Mouse (Mus musculus) left cerebral cortex, adult 2 months (tissue): ENCODE data around the gene Cacna1e. TPM values are rescaled to one million over a fixed set of nuclear protein-coding genes. Genes with fewer than 3 reads are reported as not detected.

Experiments
- DNase-seq, 2 experiments: peaks; one replicate each; pipeline ENCODE4 v3.0.0; 2021 to 2022; ENCODE audit warnings: low spot score in 2 of 2, mixed read lengths in 1 of 2; ENCODE audit errors: extremely low spot score in 1 of 2
- H3K27ac ChIP-seq: fragments of 200-600 bp; 2 replicates; pipeline ENCODE4 v1.8.1; 2022
- H3K4me3 ChIP-seq: fragments of 200-600 bp; 2 replicates; pipeline ENCODE4 v1.8.1; 2022
- CTCF ChIP-seq: fragments of 200-600 bp; IDR thresholded peaks from 2 replicates; pipeline ENCODE4 v1.8.1; 2022; ENCODE audit warnings: antibody characterized with exemption, mild to moderate bottlenecking, moderate library complexity
- intact Hi-C: fragments of 180-260 bp; cut with DNase I; formaldehyde crosslinking; loops from one replicate; pipeline ENCODE4 v1.15.1; 2025
- total RNA-seq, 2 experiments: library from RNA; stranded (reverse); gene quantifications; 2 replicates each; pipeline ENCODE4 v1.2.3; 2021

Gene Cacna1e
- total RNA-seq, 2 experiments from 2014 or later: 173 to 190 TPM

DNA sequence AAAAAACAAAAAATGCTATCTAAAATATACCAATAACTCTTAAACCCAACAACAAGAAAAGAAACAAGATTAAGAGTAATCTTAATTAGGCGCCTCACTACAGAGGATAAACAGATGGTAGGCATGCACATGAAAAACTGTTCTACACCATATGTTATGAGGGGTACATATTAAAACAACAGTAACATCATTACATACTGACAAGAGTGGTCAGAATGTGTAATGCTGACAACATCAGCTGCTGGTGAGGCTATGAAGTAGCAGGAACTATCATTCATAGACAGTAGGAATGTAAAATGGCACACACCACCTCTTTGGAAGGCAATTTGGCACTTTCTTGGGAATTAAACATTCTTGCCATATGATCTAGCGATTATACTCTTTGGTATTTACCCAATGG lies 363.6 kb downstream of the Cacna1e start:
- intact Hi-C loops: no loop called here
- no peak for TF ChIP-seq CTCF
- DNase-seq: no peak
- Histone ChIP-seq H3K27ac (no peak overlapping the region), H3K4me3 (no peak overlapping the region)

DNA sequence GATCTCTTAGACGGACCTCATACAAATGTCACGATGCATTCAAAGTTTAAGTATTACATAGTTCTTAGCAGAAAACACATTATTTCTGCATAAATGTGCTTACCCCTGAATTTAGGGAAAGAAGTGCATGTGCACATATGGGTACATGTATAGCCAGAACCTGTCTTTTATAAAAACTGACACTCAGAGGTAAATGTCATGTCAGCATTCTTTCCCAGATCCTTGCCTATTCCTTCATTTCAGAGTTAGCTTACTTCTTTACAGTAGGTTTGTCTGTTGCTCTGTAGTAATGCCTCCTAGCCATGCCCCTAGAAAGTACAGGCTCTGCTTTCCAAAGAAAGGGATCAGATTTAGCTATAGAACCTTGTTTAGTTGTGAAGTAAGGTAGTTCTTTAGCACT lies 369.0 kb downstream of the Cacna1e start:
- Histone ChIP-seq H3K4me3 (no peak overlapping the region), H3K27ac (no peak overlapping the region)
- intact Hi-C loops: no loop called here
- DNase-seq: no peak
- TF ChIP-seq CTCF: no peak

DNA sequence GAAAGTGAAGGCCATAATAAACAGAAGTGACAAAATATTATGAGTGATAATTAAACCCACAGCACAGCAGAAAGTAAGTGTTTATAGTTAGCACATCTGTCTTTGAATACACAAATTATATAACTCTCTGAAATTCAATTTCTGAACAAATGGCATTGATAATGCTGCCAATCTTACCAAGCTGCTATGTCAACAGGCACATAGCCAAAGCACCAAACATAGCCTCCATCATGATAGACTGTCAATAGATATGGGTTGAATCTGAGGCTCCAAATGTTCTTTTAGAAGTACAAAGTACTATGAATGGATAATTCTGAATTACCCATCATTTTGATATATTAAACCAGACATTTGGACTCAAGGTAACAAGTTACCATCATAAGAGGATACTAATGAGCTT lies 372.6 kb downstream of the Cacna1e start:
- H3K27ac ChIP-seq: no peak overlapping the region
- no peak for DNase-seq
- no peak for TF ChIP-seq CTCF
- H3K4me3 ChIP-seq: no peak overlapping the region
- intact Hi-C loops: no loop called here

DNA sequence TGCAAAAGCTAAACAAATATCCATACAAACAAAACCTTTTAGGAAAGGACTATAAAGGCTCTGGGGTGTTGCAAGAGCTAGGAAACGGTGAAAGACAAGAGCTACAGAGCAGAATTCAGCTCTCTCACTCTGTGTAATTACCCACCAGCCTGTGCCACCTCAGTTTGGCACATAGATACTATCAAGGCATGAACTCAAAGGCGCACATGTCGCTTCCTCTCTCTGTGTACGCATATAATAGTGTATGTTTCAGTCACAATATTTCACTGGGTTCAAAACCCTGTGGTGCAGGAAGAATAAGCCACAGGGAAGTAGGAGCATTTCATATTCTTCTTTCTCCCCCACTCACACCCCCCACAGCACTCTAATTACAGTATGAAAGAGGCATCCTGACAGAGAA lies 380.3 kb downstream of the Cacna1e start:
- H3K27ac ChIP-seq: no peak overlapping the region
- no peak overlapping the region for H3K4me3 ChIP-seq
- intact Hi-C loops: no loop called here
- TF ChIP-seq CTCF: no peak
- no peak for DNase-seq

DNA sequence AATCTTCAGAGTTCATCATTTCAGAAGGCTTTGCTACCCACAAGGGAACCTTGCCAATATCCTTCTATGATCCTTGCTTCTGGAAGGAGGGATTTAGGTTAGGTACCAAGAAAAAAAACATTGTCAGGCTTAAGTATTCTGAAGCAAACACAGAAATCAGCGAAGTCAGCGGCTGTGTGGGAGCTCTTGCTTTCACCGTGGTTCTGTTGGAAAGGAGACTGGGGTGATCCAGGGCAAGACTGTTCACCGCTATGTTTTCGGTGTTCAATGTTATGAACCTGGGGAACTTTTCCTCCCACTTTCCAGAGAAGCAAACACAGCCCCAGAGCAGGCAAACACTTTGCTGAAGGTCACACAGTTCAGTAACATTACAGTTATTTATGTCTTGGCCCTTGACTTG lies 383.4 kb downstream of the Cacna1e start:
- no peak for TF ChIP-seq CTCF
- no peak for DNase-seq
- Histone ChIP-seq H3K4me3 (no peak overlapping the region), H3K27ac (peak overlapping the region; percentile 34)
- intact Hi-C loops: no loop called here

DNA sequence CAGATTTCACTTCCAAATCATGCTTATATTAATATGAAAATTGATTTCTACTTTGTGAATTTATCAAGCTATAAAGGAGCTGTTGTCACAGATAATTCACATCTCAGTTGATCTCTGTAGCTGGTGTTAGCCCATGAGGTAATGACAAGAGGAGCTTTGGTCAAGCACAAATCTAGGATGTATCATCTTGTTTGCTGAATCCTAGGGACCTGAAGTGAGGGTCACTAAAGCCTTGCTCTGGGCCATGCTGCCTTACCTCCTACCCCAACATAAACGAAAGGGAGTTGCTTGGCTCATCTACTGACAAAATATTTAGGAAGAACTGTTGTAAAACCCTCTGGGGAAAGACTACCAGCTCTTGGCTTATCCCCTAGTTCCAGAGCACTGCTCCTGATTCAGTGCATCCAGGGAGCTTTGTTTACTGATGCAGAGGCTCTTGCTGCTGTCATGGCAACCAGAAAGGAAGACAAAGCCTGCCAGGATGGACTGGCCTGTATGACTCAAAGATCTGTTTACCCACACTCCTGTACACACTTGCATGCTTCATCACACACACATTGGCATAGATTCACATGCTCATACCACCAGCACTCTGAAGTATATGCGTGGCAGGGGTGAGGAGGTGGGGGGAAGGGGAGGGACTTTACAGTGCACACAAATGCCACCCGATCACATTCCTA lies 384.0 kb downstream of the Cacna1e start:
- no peak for TF ChIP-seq CTCF
- intact Hi-C loops: no loop called here
- DNase-seq: peak; percentile 39 to 44
- Histone ChIP-seq H3K4me3 (no peak overlapping the region), H3K27ac (peak overlapping the region; percentile 34)

DNA sequence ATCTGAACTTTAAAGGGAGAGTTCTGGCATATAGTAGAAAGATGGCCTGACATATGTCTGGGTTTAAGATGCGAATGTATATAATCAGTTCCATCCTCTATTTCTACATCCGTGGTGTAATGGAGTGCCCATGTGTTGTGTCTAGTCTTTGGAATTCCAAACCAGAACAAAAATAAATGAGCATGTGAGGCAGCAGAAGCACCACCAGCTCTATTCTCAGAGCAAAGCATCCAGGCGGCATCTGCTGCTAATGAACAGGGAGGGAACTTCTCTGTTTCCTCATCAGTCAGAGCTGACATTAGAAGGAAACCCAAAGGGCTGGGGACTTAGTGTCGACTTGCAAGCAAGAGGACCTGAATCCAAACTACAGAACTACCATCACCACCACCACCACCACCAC lies 385.5 kb downstream of the Cacna1e start:
- Histone ChIP-seq H3K27ac (no peak overlapping the region), H3K4me3 (no peak overlapping the region)
- no peak for DNase-seq
- intact Hi-C loops: no loop called here
- no peak for TF ChIP-seq CTCF

DNA sequence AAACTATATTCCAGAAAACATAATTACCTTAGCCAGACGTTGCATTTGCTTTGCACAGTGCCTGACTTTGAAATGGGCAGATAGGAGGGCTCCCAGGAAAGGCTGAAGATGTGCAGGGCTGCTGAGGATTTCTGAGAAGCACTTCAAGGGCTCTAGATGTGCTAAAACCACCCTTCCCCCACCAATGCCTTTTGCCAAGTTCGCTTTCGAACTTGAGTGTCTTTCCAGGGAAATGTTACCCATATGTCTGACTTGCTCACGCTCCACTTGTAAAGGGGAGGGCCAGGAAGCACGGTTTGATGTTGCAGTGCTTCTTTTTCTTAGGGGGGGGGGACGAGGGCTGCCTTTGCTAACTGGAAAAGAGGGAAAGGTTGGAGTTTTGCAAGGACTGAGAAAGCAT lies 393.2 kb downstream of the Cacna1e start:
- DNase-seq: no peak
- intact Hi-C loops: no loop called here
- Histone ChIP-seq H3K4me3 (no peak overlapping the region), H3K27ac (no peak overlapping the region)
- TF ChIP-seq CTCF: no peak

DNA sequence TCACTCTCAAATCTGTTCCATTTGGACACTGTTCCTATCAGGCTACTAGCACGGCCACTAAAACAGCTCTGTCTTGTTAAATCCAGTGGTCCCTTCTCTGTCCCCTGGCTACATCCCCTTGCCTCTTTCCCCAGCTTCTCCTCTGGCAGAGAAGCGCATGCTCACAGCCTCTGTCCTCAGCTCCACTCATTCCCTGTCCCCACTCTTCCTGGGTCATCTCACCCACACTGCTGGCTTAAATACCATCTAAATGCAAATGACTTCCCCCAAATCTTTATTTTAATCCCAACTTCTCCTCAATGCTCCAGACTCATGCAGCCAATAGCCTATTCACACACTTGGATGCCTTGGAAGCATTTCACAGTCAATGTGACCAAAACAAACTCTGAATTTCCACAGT lies 407.6 kb downstream of the Cacna1e start:
- DNase-seq: no peak
- intact Hi-C loops: no loop called here
- H3K27ac ChIP-seq: peak overlapping the region; percentile 38; the same call in 1 of the 2 replicates
- TF ChIP-seq CTCF: no peak
- H3K4me3 ChIP-seq: no peak overlapping the region

DNA sequence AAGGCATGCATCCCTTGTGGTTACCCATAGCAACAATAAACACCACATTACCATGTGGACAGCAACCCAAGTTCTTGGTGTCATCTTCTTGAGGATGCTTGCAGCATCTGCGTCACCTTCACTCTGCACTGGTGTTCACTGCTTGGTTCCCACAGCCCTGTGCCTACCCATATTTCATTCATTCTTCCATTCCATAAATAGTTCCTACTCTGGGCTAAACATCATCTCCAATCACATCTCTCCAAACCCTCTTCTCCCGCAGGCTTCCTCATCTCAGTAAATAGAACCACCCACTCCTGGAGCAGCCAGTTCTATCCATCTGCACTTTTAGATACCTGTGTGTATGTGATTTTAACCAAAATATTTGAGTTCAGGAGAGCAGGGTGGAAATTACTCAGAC lies 408.6 kb downstream of the Cacna1e start:
- no peak for DNase-seq
- peak overlapping the region; percentile 11; the same call in 1 of the 2 replicates for H3K27ac ChIP-seq
- no peak for TF ChIP-seq CTCF
- intact Hi-C loops: no loop called here
- no peak overlapping the region for H3K4me3 ChIP-seq

DNA sequence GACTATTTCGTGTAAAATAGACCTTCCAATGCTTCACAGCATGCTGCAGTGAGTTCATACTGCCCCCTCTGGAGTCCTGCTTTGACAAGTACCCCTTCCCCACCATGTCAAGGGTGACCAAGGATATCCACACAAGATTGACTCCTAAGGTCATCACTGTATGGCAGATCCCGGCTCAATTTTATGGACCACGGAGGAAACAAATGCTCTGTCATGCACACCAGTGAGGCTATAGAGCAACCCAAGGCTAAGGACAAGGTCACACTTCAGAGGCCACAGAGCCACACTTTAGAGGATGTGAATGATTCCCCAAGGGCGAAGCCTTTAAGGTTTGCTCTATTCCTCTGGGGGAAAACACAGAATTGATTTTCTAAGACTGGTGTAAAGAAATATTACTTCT lies 410.1 kb downstream of the Cacna1e start:
- intact Hi-C loops: loop anchor here (5.0 kb wide), 1 partner anchor 253 kb away; no protein-coding TSS in a partner anchor
- no peak for TF ChIP-seq CTCF
- H3K27ac ChIP-seq: no peak overlapping the region
- no peak overlapping the region for H3K4me3 ChIP-seq
- DNase-seq: no peak

DNA sequence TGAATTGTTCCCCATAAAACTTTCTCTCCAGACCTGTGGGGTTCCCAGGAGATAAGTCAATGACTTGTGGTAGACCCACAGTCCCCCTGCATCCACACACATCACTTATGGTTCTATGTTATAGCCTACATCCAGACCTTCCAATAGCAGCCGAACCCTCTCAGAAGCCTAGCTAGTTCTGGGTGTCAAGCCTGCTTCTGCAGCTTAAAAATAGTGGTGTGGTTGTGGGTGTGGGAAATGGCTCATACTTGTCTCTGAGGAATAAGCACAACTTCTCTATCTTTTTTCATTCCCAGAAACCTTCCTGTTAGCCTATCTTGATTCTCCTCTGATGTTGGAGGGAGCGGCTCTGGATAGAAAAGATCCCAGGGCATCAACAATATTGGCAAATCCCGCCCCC lies 417.0 kb downstream of the Cacna1e start:
- TF ChIP-seq CTCF: no peak
- DNase-seq: no peak
- Histone ChIP-seq H3K4me3 (no peak overlapping the region), H3K27ac (no peak overlapping the region)
- intact Hi-C loops: no loop called here

DNA sequence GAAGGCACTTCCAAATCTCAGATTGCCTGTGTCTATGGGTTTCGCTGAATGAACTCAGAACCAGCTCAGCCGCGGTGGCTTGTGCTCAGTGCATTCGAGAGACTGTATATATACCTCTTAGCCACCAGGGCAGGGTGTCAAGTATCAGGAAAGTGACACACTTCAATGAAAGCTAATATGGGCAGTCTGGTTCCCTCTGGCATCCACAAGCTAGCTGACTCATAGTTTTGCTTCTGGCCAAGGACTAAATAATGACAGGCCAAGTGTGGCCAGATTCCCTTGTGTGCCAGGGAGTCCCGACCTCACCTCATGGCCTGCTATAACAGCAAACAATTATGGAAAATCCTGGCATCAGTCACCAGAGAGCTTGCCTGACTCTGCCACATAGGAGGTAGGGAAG lies 422.8 kb downstream of the Cacna1e start:
- intact Hi-C loops: no loop called here
- Histone ChIP-seq H3K27ac (no peak overlapping the region), H3K4me3 (no peak overlapping the region)
- DNase-seq: no peak
- TF ChIP-seq CTCF: no peak; the same call in 1 of the 2 replicates
